16 mouse cellular contexts compared by ENCODE assay signal in genomic region chr13:44339061-44339741, GRCm38 (mm10).
DNase-seq lines count a peak whose midpoint lies in the region; ATAC-seq and TF ChIP-seq lines count a peak whose summit lies in the region.
"Had no signal": no experiment of that assay in that cellular context is flagged by ENCODE, and none has a peak within 500 bp of the region (broad histone marks: within the 10 kb centered on the region; RNA-seq: fewer than 3 reads in every experiment).

No protein-coding gene starts in this region.

- H3K27me3 ChIP-seq in heart, embryonic 10.5 days (ENCODE audit: insufficient read depth, poor library complexity, severe bottlenecking): no peaks in the 10 kb centered on the region
- 0 out of 2 replicates have a peak, but pooled peaks cover 6% of the 10 kb centered on the region for H3K27me3 ChIP-seq in midbrain, embryonic 11.5 days (ENCODE audit: control insufficient read depth, insufficient read depth, low read length)
- H3K27me3 ChIP-seq in midbrain, embryonic 16.5 days (ENCODE audit: control insufficient read depth, insufficient read depth, low read depth, low read length): no peaks in the 10 kb centered on the region
- H3K27me3 ChIP-seq in lung, postnatal 0 days (replicated peaks; ENCODE audit: insufficient read depth, low read length): no peaks in the 10 kb centered on the region
- H3K27me3 ChIP-seq in intestine, postnatal 0 days (replicated peaks; ENCODE audit: control insufficient read depth, insufficient read depth, low read length): no peaks in the 10 kb centered on the region
- H3K27me3 ChIP-seq: forebrain, embryonic 15.5 days had no signal

- no peak overlapping the region for H3K4me2 ChIP-seq in midbrain, embryonic 11.5 days
- no peak overlapping the region for H3K4me2 ChIP-seq in midbrain, embryonic 16.5 days (ENCODE audit: low read length)
- no peak overlapping the region for H3K4me2 ChIP-seq in lung, postnatal 0 days (replicated peaks; ENCODE audit: low read depth, low read length)
- H3K4me2 ChIP-seq in intestine, postnatal 0 days (replicated peaks; ENCODE audit: low read depth): no peak overlapping the region
- H3K4me2 ChIP-seq: forebrain, embryonic 15.5 days; heart, embryonic 11.5 days; hindbrain, embryonic 14.5 days; limb, embryonic 12.5 days had no signal

- no peaks in the 10 kb centered on the region for H3K36me3 ChIP-seq in heart, embryonic 10.5 days
- no peaks in the 10 kb centered on the region for H3K36me3 ChIP-seq in midbrain, embryonic 11.5 days (ENCODE audit: control insufficient read depth, insufficient read depth, low read length)
- H3K36me3 ChIP-seq in midbrain, embryonic 16.5 days (ENCODE audit: control insufficient read depth, insufficient read depth, low read length): no peaks in the 10 kb centered on the region
- H3K36me3 ChIP-seq in lung, postnatal 0 days (ENCODE audit: insufficient read depth, low read length): no peaks in the 10 kb centered on the region
- no peaks in the 10 kb centered on the region for H3K36me3 ChIP-seq in intestine, postnatal 0 days (ENCODE audit: control insufficient read depth, insufficient read depth)
- H3K36me3 ChIP-seq: forebrain, embryonic 15.5 days; limb, embryonic 12.5 days had no signal

- no peak overlapping the region for H3K9ac ChIP-seq in midbrain, embryonic 11.5 days (ENCODE audit: low read length)
- no peak overlapping the region for H3K9ac ChIP-seq in midbrain, embryonic 16.5 days (ENCODE audit: low read depth, low read length)
- H3K9ac ChIP-seq in lung, postnatal 0 days (replicated peaks; ENCODE audit: low read depth): no peak overlapping the region
- no peak overlapping the region for H3K9ac ChIP-seq in intestine, postnatal 0 days (ENCODE audit: low read depth, low read length)
- H3K9ac ChIP-seq: forebrain, embryonic 15.5 days; hindbrain, embryonic 14.5 days; limb, embryonic 12.5 days had no signal

- TF ChIP-seq CTCF in lung, postnatal 0 days (IDR thresholded peaks at IDR 0.05): no peak
- no peak for TF ChIP-seq CTCF in intestine, postnatal 0 days (IDR thresholded peaks at IDR 0.05; ENCODE audit: low read depth)

- TF ChIP-seq EP300 in lung, postnatal 0 days (IDR thresholded peaks at IDR 0.05): peak; percentile 53; the same call in 1 of the 2 replicates

- H3K27ac ChIP-seq in heart, embryonic 10.5 days: 0 out of 2 replicates have a peak overlapping the region, but pooled peaks have one; percentile 29
- no peak overlapping the region for H3K27ac ChIP-seq in midbrain, embryonic 11.5 days (ENCODE audit: low read depth, low read length)
- H3K27ac ChIP-seq in midbrain, embryonic 16.5 days (ENCODE audit: low read length): no peak overlapping the region
- H3K27ac ChIP-seq in lung, postnatal 0 days (ENCODE audit: low read length): no peak overlapping the region
- H3K27ac ChIP-seq in intestine, postnatal 0 days (ENCODE audit: low read depth, low read length): no peak overlapping the region
- H3K27ac ChIP-seq: forebrain, embryonic 15.5 days; hindbrain, embryonic 14.5 days; limb, embryonic 12.5 days had no signal

- H3K4me1 ChIP-seq in heart, embryonic 10.5 days: peaks cover 15% of the 10 kb centered on the region
- H3K4me1 ChIP-seq in midbrain, embryonic 11.5 days (ENCODE audit: control insufficient read depth, insufficient read depth, low read length): no peaks in the 10 kb centered on the region
- 0 out of 2 replicates have a peak, but pooled peaks cover 4% of the 10 kb centered on the region for H3K4me1 ChIP-seq in midbrain, embryonic 16.5 days (ENCODE audit: control insufficient read depth, insufficient read depth, low read length)
- no peaks in the 10 kb centered on the region for H3K4me1 ChIP-seq in lung, postnatal 0 days (ENCODE audit: insufficient read depth, low read depth, low read length)
- no peaks in the 10 kb centered on the region for H3K4me1 ChIP-seq in intestine, postnatal 0 days (replicated peaks; ENCODE audit: control insufficient read depth, insufficient read depth, low read length)
- H3K4me1 ChIP-seq: forebrain, embryonic 15.5 days; limb, embryonic 12.5 days had no signal

- no peak overlapping the region for H3K4me3 ChIP-seq in heart, embryonic 10.5 days
- H3K4me3 ChIP-seq in midbrain, embryonic 11.5 days (ENCODE audit: low read depth, low read length): no peak overlapping the region
- no peak overlapping the region for H3K4me3 ChIP-seq in midbrain, embryonic 16.5 days (ENCODE audit: low read depth, low read length)
- no peak overlapping the region for H3K4me3 ChIP-seq in lung, postnatal 0 days (ENCODE audit: low read depth, low read length)
- H3K4me3 ChIP-seq in intestine, postnatal 0 days (ENCODE audit: low read depth, low read length): no peak overlapping the region
- H3K4me3 ChIP-seq: forebrain, embryonic 15.5 days; limb, embryonic 12.5 days had no signal

- no peak for ATAC-seq in midbrain, embryonic 11.5 days (ENCODE audit: low FRiP score)
- ATAC-seq in midbrain, embryonic 16.5 days: no peak
- ATAC-seq in lung, postnatal 0 days: peak; percentile 65
- no peak for ATAC-seq in megakaryocyte-erythroid progenitor cell, adult 5-6 weeks (replicated peaks; ENCODE audit: low FRiP score, low TSS enrichment, poor library complexity, severe bottlenecking)
- no peak for ATAC-seq in intestine, postnatal 0 days
- ATAC-seq: forebrain, embryonic 15.5 days had no signal

- intact Hi-C loops in heart, postnatal 36 days (cut with DNase I): no loop called here

- 28% methylated on average over 6 of the region's 6 CpGs for WGBS in heart, embryonic 10.5 days
- WGBS in midbrain, embryonic 11.5 days: 54% methylated on average over 6 of the region's 6 CpGs
- WGBS in midbrain, embryonic 16.5 days: 62% methylated on average over 6 of the region's 6 CpGs
- 17% methylated on average over 6 of the region's 6 CpGs for WGBS in lung, postnatal 0 days
- WGBS in intestine, postnatal 0 days: 25% methylated on average over 6 of the region's 6 CpGs

- DNase-seq in heart, embryonic 10.5 days (ENCODE audit: low spot score): no peak
- DNase-seq in heart, postnatal 36 days: no peak
- DNase-seq in midbrain, embryonic 11.5 days (ENCODE audit: low spot score, missing footprints): peak; percentile 65
- DNase-seq in lung, postnatal 0 days (ENCODE audit: low spot score): peak; percentile 66
- no peak for DNase-seq in frontal cortex, postnatal 25 days (ENCODE audit: low spot score in 2 of 2)
- DNase-seq: adrenal gland, postnatal 14 days; gastrocnemius, postnatal 10 days; kidney, adult 8-10 months; right cerebral cortex, postnatal 14 days had no signal

- no peaks in the 10 kb centered on the region for H3K9me3 ChIP-seq in heart, embryonic 10.5 days
- H3K9me3 ChIP-seq in midbrain, embryonic 11.5 days (ENCODE audit: control insufficient read depth, low read length): no peaks in the 10 kb centered on the region; the same call in 1 of the 2 replicates
- H3K9me3 ChIP-seq in midbrain, embryonic 16.5 days (replicated peaks; ENCODE audit: control insufficient read depth, low read length, poor library complexity, severe bottlenecking): peaks cover 2% of the 10 kb centered on the region; the same call in 1 of the 2 replicates
- no peaks in the 10 kb centered on the region for H3K9me3 ChIP-seq in lung, postnatal 0 days (ENCODE audit: low read length)
- H3K9me3 ChIP-seq in intestine, postnatal 0 days (ENCODE audit: control insufficient read depth): no peaks in the 10 kb centered on the region
- H3K9me3 ChIP-seq: forebrain, embryonic 15.5 days had no signal

Comparison
In these comparisons a context has a peak if more than half of its experiments do, and no peak if none do; other contexts are left out.
1. DNase-seq: peak in midbrain, embryonic 11.5 days (single experiment) and lung, postnatal 0 days (single experiment); none in heart, embryonic 10.5 days (single experiment), heart, postnatal 36 days (0 of 2) and frontal cortex, postnatal 25 days (0 of 2).